Mouse (Mus musculus) R1 (cell line): Measurements from ENCODE around the gene Lbh.

Experiments used
- DNase-seq: peaks from one replicate; pipeline ENCODE4 v3.0.0-alpha.2; 2018; ENCODE audit warnings: low read depth, low spot score

Lbh gene

DNA sequence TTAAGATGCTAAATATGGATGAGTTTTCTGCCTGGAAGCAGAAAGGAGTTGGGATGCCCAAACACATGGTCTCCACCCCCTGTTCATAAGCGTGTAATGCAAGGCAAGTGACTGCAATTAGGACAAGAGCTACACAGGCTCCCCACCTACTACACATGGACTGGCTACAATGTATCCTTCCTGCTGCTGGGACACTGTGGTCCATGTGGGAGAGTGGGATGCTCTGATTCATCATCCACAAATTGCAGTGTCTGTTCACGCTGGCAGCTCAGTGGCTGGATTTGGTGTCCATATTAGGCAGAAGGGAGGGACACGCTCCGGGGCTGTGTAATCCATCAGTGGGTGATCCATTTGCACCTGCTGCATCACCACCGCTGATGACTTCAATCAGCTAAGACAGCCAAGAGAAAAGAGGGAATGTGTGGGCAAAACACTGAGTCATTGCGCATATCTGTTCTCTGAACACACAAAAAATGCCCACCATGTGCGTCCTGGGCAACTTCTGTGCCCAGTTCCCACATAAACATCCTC, 52.6 kb downstream of the Lbh start:
- no peak for DNase-seq

DNA sequence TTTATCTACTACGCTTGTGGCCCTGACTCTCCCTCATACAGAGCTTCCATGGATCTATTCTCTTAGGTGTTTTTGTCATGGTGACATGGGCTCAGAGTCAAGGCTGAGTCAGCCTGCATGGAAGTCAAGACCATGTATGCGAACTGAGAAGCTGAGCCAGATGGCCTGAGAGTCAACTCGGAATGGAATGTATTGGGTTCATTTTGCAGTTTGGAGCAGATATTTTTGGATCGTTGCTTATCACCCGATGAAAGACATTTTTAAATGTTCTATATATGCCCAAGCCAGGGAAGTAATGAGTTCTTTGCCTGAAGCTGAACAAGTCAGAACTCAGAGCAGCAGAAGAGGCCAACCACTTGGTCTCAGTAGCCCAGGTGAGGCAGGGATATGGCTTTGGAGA, 54.9 kb downstream of the Lbh start:
- no peak for DNase-seq

GRCm38 (mm10) chr17:72976258-72977231, 58.4 kb downstream of the Lbh start:
- no peak for DNase-seq

GRCm38 (mm10) chr17:72977616-72978015, 59.5 kb downstream of the Lbh start:
- no peak for DNase-seq

DNA sequence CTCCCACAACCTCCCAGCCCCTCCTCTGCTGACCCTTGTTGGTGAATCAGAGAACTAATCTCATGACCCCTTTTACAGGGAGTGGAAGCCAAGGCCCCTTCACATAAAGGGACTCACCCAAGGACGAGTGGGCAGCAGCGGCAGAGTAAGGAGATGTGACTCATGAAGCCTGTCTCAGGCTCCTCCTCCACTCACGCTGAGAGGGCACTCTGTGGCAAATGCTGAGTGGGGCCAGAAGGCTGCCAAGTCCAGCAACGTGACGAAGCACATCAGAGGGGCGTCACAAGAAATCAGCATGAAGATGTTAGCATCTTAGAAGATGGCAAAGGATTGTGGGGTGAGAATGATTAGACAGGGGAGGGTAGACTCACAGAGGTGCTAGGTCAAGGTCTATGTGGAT, 64.1 kb downstream of the Lbh start:
- no peak for DNase-seq

- no peak for DNase-seq
These were observed 65.4 kb downstream of the Lbh start for GRCm38 (mm10) chr17:72983471-72983870.

DNA sequence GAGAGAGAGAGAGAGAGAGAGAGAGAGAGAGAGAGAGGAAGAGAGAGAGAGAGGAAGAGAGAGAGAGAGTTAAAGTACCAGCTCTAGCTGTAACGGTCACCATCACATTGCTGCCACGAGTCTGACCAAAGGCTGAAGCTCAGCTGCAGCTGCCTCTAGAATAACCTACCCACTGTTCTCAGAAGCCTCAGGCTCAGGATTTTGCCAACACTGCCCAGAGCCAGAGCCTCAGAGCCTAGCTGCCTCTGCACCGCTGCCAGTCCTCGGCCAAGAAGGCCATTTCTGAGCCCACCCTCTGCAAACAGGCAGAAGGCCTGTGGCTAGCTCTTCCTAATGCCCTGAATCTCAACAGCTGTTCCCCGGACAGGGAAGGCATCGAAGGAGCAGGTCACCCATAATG, 70.9 kb downstream of the Lbh start:
- DNase-seq, result no peak
